Mouse (Mus musculus) heart, embryonic 12.5 days (tissue): ENCODE results near the gene Mkln1. TPM values are rescaled to one million over a fixed set of nuclear protein-coding genes. Genes with fewer than 3 reads are reported as not detected.

Experiments used
- ATAC-seq: fragments of 200-750 bp; cut with Nextera tagmentation; 2 replicates; pipeline ENCODE4 v1.8.0; 2017; ENCODE audit warnings: moderate TSS enrichment, moderate library complexity; ENCODE audit not compliant: insufficient number of reproducible peaks, low FRiP score
- H3K27ac ChIP-seq: fragments of 300-500 bp; sonication (generic); 2 replicates; pipeline ENCODE4 v1.5.1; 2016; ENCODE audit warnings: mild to moderate bottlenecking, moderate library complexity; ENCODE audit not compliant: poor library complexity, severe bottlenecking
- H3K27me3 ChIP-seq: fragments of 300-500 bp; sonication (generic); replicated peaks from 2 replicates; pipeline ENCODE4 v1.6.1; 2016; ENCODE audit warnings: mild to moderate bottlenecking, moderate library complexity
- H3K36me3 ChIP-seq: fragments of 300-500 bp; sonication (generic); 2 replicates; pipeline ENCODE4 v1.6.1; 2016; ENCODE audit warnings: mild to moderate bottlenecking, moderate library complexity
- H3K4me1 ChIP-seq: fragments of 300-500 bp; sonication (generic); replicated peaks from 2 replicates; pipeline ENCODE4 v1.6.1; 2016; ENCODE audit warnings: mild to moderate bottlenecking
- H3K4me2 ChIP-seq: fragments of 300-500 bp; sonication (generic); 2 replicates; pipeline ENCODE4 v1.6.1; 2016; ENCODE audit warnings: mild to moderate bottlenecking, moderate library complexity
- H3K4me3 ChIP-seq: fragments of 300-500 bp; sonication (generic); 2 replicates; pipeline ENCODE4 v1.5.1; 2016; ENCODE audit warnings: mild to moderate bottlenecking
- H3K9ac ChIP-seq: fragments of 300-500 bp; sonication (generic); 2 replicates; pipeline ENCODE4 v1.6.1; 2016; ENCODE audit warnings: mild to moderate bottlenecking, moderate library complexity
- H3K9me3 ChIP-seq: fragments of 300-500 bp; sonication (generic); replicated peaks from 2 replicates; pipeline ENCODE4 v1.6.1; 2016; ENCODE audit warnings: mild to moderate bottlenecking, moderate library complexity
- WGBS: fragments of 180-500 bp; shearing (Covaris S2); methylation state at CpG from one replicate; pipeline ENCODE4 v1.1.7; 2016; 5-methylcytosine and 5-hydroxymethylcytosine counted together
- polyA plus RNA-seq: library from polyadenylated mRNA; unstranded; fragments of >200 nt; fragmentation: Nextera tagmentation; extraction: Ambion mirVana; gene quantifications from 2 replicates; pipeline ENCODE4 v1.2.1, GENCODE M21; 2016

Mkln1 gene
- polyA plus RNA-seq, 1 experiment from 2014 or later, result 212 TPM

DNA sequence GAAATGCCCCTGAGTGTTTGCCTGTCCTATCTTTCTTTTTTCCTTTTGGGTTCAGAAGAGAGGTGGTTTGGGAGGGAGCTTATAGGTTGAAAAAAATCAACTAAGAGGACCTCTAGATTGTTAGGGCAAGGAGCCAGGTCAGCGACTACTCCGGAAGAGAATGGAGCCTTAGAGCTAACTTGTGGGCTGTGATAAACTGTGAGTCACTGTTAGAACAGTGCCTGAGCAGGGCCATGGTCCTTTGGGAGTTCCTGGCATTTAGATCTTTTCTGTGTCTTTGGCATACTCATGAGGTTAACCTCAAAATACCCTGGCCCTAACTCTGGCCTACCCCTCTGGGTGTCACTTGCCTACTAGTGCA lies 119.8 kb downstream of the Mkln1 start:
- ATAC-seq, result peak; percentile 50; the same call in 1 of the 2 replicates

GRCm38 (mm10) chr6:31519001-31519471 lies 120.5 kb downstream of the Mkln1 start:
- H3K9me3 ChIP-seq, result no peaks in the 10 kb centered on the region
- H3K27me3 ChIP-seq, result no peaks in the 10 kb centered on the region
- ATAC-seq, result peak; percentile 28; the same call in 1 of the 2 replicates
- peaks cover 29% of the 10 kb centered on the region for H3K36me3 ChIP-seq
- 51% methylated on average over 8 of the region's 8 CpGs for WGBS
- H3K4me2 ChIP-seq, result no peak overlapping the region
- peak overlapping the region; percentile 59 for H3K27ac ChIP-seq
- H3K9ac ChIP-seq, result no peak overlapping the region
- H3K4me1 ChIP-seq, result peaks cover 22% of the 10 kb centered on the region
- no peak overlapping the region for H3K4me3 ChIP-seq

More for the DNA sequence above, 119.8 kb downstream of the Mkln1 start:
- Histone ChIP-seq H3K9me3 (no peaks in the 10 kb centered on the region), H3K36me3 (peaks cover 23% of the 10 kb centered on the region), H3K4me3 (no peak overlapping the region), H3K4me1 (peaks cover 22% of the 10 kb centered on the region), H3K4me2 (no peak overlapping the region), H3K27ac (peak overlapping the region; percentile 87), H3K27me3 (no peaks in the 10 kb centered on the region), H3K9ac (no peak overlapping the region)
- WGBS, result 51% methylated on average over 2 of the region's 2 CpGs

- ATAC-seq, result no peak
- Histone ChIP-seq H3K27ac (no peak overlapping the region), H3K9me3 (no peaks in the 10 kb centered on the region), H3K4me3 (no peak overlapping the region), H3K36me3 (peaks cover 43% of the 10 kb centered on the region), H3K9ac (no peak overlapping the region), H3K4me2 (no peak overlapping the region), H3K4me1 (peaks cover 22% of the 10 kb centered on the region), H3K27me3 (no peaks in the 10 kb centered on the region)
- 74% methylated on average over 7 of the region's 7 CpGs for WGBS
Measured at GRCm38 (mm10) chr6:31520486-31521215, 122.1 kb downstream of the Mkln1 start.

- no peaks in the 10 kb centered on the region for H3K27me3 ChIP-seq
- H3K4me3 ChIP-seq, result no peak overlapping the region
- H3K4me2 ChIP-seq, result no peak overlapping the region
- no peaks in the 10 kb centered on the region for H3K9me3 ChIP-seq
- ATAC-seq, result no peak
- H3K27ac ChIP-seq, result 0 out of 2 replicates have a peak overlapping the region, but pooled peaks have one; percentile 10
- WGBS, result 84% methylated on average over 8 of the region's 8 CpGs
- H3K36me3 ChIP-seq, result peaks cover 52% of the 10 kb centered on the region
- H3K4me1 ChIP-seq, result peaks cover 22% of the 10 kb centered on the region
- no peak overlapping the region for H3K9ac ChIP-seq
Measured at GRCm38 (mm10) chr6:31521491-31522355, 123.2 kb downstream of the Mkln1 start.

GRCm38 (mm10) chr6:31522478-31522877 lies 123.9 kb downstream of the Mkln1 start:
- WGBS, result 74% methylated on average over 4 of the region's 4 CpGs
- Histone ChIP-seq H3K27ac (no peak overlapping the region), H3K9ac (no peak overlapping the region), H3K36me3 (peaks cover 57% of the 10 kb centered on the region), H3K4me3 (no peak overlapping the region), H3K4me2 (no peak overlapping the region), H3K27me3 (no peaks in the 10 kb centered on the region), H3K4me1 (peaks cover 16% of the 10 kb centered on the region), H3K9me3 (no peaks in the 10 kb centered on the region)
- no peak for ATAC-seq

- Histone ChIP-seq H3K9me3 (no peaks in the 10 kb centered on the region), H3K4me3 (no peak overlapping the region), H3K36me3 (peaks cover 57% of the 10 kb centered on the region), H3K27me3 (no peaks in the 10 kb centered on the region), H3K4me2 (no peak overlapping the region), H3K4me1 (peaks cover 11% of the 10 kb centered on the region), H3K27ac (no peak overlapping the region), H3K9ac (no peak overlapping the region)
- 76% methylated on average over 5 of the region's 5 CpGs for WGBS
- ATAC-seq, result no peak
Measured at GRCm38 (mm10) chr6:31523039-31523438, 124.5 kb downstream of the Mkln1 start.

DNA sequence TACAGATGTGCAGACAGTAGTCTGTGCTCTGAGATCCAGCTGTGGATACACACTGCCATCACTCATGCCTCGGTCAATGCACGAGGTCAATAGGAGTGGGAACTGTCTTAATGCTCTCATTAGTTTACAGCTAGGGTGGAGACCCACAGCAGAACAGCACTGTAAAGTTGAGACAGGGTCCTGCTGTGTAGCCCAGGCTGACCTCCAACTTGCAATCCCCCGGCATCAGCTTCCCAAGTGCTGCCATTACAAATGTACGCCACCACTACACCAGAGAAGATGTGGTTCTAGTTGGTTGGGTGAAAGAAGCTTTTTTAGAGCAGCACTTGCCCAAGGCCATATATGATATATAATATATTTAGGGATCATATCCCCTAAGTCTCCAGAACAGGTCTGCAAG lies 125.1 kb downstream of the Mkln1 start:
- H3K4me2 ChIP-seq, result no peak overlapping the region
- WGBS, result 91% methylated on average over 4 of the region's 4 CpGs
- H3K27me3 ChIP-seq, result no peaks in the 10 kb centered on the region
- H3K27ac ChIP-seq, result no peak overlapping the region
- no peak overlapping the region for H3K4me3 ChIP-seq
- peaks cover 61% of the 10 kb centered on the region for H3K36me3 ChIP-seq
- H3K4me1 ChIP-seq, result peaks cover 9% of the 10 kb centered on the region
- no peak for ATAC-seq
- H3K9me3 ChIP-seq, result no peaks in the 10 kb centered on the region
- no peak overlapping the region for H3K9ac ChIP-seq

DNA sequence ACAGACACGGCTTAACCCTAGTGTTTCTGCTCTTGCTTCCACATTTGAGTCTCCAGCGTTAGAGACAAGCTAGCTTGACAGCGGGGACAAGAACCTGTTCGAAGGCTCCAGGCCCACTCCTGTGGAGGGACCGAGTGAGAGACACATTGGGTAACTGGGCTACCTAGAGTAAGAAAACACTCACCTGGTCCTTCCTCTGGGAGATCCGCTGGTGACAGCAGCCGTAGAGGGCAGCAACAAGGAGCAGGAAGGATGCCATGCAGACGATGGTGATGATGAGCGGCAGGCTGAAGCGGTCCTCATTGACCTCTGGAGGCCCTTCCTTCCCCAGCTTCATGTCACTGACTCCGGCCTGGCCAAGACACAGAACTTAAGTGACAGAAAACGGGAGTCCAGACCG lies 125.6 kb downstream of the Mkln1 start:
- no peak for ATAC-seq
- no peaks in the 10 kb centered on the region for H3K9me3 ChIP-seq
- WGBS, result 88% methylated on average over 13 of the region's 13 CpGs
- no peak overlapping the region for H3K27ac ChIP-seq
- no peak overlapping the region for H3K4me3 ChIP-seq
- peaks cover 5% of the 10 kb centered on the region for H3K4me1 ChIP-seq
- no peak overlapping the region for H3K4me2 ChIP-seq
- H3K9ac ChIP-seq, result no peak overlapping the region
- H3K36me3 ChIP-seq, result peaks cover 63% of the 10 kb centered on the region
- no peaks in the 10 kb centered on the region for H3K27me3 ChIP-seq

DNA sequence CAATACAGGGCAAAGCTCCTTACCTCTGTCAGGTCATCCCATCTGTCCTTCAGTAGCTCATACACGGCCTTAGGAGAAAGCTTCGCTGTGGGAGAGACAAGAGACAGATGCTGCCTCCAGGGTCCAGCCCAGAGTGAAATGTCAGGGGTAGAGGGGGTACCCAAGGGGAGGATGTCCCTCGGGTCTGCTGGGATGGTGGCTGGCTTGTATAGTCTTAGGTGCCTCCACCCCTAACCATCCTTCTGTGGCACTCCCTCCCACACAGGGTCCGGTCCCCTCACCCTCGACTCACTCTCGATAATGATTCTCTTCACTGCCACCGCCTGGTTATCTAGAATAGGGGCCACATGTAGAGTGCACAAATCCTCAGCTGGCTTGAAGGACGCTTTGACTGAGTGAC lies 126.1 kb downstream of the Mkln1 start:
- no peak for ATAC-seq
- Histone ChIP-seq H3K4me2 (no peak overlapping the region), H3K4me3 (no peak overlapping the region), H3K9me3 (no peaks in the 10 kb centered on the region), H3K27me3 (no peaks in the 10 kb centered on the region), H3K9ac (no peak overlapping the region), H3K27ac (no peak overlapping the region), H3K36me3 (peaks cover 63% of the 10 kb centered on the region), H3K4me1 (0 out of 2 replicates have a peak, but pooled peaks cover 4% of the 10 kb centered on the region)
- 75% methylated on average over 8 of the region's 8 CpGs for WGBS

DNA sequence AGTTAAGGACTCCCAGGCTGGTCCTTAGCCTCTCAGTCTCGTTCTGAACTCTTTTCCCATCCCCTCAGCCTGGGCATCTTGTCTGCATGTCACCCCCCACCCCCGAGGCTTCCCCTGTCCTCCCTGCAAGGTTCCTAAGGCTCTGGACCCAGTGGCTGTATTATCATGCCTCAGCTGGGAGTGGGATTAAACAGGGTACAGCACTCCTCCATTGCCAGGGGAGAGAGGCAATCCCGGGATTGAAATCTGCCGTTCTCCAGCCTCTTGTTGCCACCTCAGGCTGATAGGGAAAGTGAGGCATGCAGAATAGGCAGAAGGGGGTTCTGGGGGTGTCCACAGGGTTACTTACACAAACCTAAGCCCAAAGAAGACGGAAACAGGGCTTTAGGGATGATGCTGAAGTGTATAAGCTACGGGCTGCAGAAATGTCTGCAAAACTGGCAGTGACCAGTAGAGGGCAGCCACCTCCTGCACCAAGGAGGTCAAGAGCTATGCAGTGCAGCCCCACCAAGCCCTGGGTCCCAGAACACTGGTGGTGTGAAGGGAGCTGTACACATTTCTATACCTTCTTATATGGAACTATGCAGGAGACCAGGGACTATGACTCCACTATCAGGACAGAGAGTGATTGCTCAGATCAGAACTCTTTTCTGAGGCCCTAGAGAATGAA lies 126.8 kb downstream of the Mkln1 start:
- H3K9me3 ChIP-seq, result no peaks in the 10 kb centered on the region
- no peaks in the 10 kb centered on the region for H3K27me3 ChIP-seq
- 0 out of 2 replicates have a peak, but pooled peaks have one; percentile 4 for ATAC-seq
- H3K36me3 ChIP-seq, result peaks cover 63% of the 10 kb centered on the region
- 69% methylated on average over 6 of the region's 6 CpGs for WGBS
- no peak overlapping the region for H3K4me2 ChIP-seq
- no peak overlapping the region for H3K27ac ChIP-seq
- H3K4me3 ChIP-seq, result no peak overlapping the region
- 0 out of 2 replicates have a peak, but pooled peaks cover 4% of the 10 kb centered on the region for H3K4me1 ChIP-seq
- H3K9ac ChIP-seq, result no peak overlapping the region

DNA sequence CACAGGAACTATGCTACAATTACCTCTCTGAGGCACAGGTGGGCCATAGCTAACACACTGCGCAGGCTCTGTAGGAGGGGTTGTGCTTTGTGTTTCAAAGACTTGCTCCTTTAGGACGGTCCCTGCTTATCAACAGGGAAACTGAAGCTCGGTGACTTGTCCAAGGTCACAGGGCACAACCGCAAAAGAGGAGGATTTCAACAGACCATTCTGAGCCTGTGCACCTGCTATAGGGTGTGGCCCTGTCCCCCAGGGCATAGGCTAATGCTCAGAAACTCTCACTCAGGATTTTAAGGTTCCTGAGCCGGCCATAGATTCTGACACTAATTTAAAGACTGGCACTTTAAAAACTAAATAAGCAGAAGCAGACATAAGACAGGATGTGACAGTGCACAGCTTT lies 128.4 kb downstream of the Mkln1 start:
- Histone ChIP-seq H3K27ac (no peak overlapping the region), H3K4me3 (no peak overlapping the region), H3K27me3 (no peaks in the 10 kb centered on the region), H3K9me3 (no peaks in the 10 kb centered on the region), H3K4me1 (0 out of 2 replicates have a peak, but pooled peaks cover 4% of the 10 kb centered on the region), H3K4me2 (no peak overlapping the region), H3K36me3 (peaks cover 53% of the 10 kb centered on the region), H3K9ac (no peak overlapping the region)
- 69% methylated on average over 5 of the region's 5 CpGs for WGBS
- ATAC-seq, result no peak
